Mouse (Mus musculus): Measurements from ENCODE around the gene Cacnb1. TPM values are rescaled to one million over a fixed set of nuclear protein-coding genes. Genes with fewer than 3 reads are reported as not detected.

The Cacnb1 gene
- polyA plus RNA-seq, 1 experiment from 2014 or later = 59.6 TPM

- Histone ChIP-seq H3K9ac (ENCODE audit: low read depth, low read length) (no peak overlapping the region), H3K27ac (ENCODE audit: low read depth, low read length) (no peak overlapping the region), H3K4me1 (ENCODE audit: control insufficient read depth, insufficient read depth, low read depth, low read length) (peaks cover 22% of the 10 kb centered on the region), H3K4me2 (ENCODE audit: low read length) (no peak overlapping the region), H3K4me3 (ENCODE audit: low read length) (no peak overlapping the region), H3K9me3 (ENCODE audit: control insufficient read depth, low read length) (no peaks in the 10 kb centered on the region), H3K36me3 (ENCODE audit: control insufficient read depth, insufficient read depth, low read length) (peaks cover 25% of the 10 kb centered on the region), H3K27me3 (replicated peaks; ENCODE audit: control insufficient read depth, insufficient read depth, low read length) (no peaks in the 10 kb centered on the region)
- no peak for ATAC-seq
- 48% methylated on average over 5 of the region's 5 CpGs for WGBS
Observed at GRCm38 (mm10) chr11:98030701-98031442, 8.0 kb upstream of the Cacnb1 start.

DNA sequence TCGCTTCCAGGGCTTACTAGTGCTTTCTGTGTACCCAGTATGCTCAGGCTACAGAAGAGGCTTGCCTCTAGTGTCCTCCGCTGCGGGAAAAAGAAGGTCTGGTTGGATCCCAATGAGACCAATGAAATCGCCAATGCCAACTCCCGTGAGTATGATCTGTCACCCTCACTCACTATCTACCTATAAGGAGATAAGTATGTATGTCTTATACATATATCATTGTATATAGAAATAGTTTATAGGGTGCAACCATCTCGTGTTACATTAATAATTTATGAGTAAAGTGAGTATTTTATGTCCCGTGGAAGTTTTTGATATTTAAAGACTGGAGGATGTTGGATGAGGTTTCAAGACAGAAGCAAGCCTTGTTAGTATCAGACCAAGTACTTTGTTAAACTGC is 5.0 kb upstream of the Cacnb1 start:
- 19% methylated on average over 7 of the region's 7 CpGs for WGBS
- ATAC-seq = no peak

GRCm38 (mm10) chr11:98027297-98027688 is 4.5 kb upstream of the Cacnb1 start:
- no peak for ATAC-seq
- peak overlapping the region; percentile 90 for H3K4me3 ChIP-seq (ENCODE audit: low read length)
- H3K9ac ChIP-seq (ENCODE audit: low read depth, low read length) = peak overlapping the region; percentile 99
- WGBS = 0% methylated on average over 18 of the region's 18 CpGs
- peak overlapping the region; percentile 96 for H3K4me2 ChIP-seq (ENCODE audit: low read length)
- peaks cover 25% of the 10 kb centered on the region for H3K36me3 ChIP-seq (ENCODE audit: control insufficient read depth, insufficient read depth, low read length)
- H3K27ac ChIP-seq (ENCODE audit: low read depth, low read length) = peak overlapping the region; percentile 83
- H3K27me3 ChIP-seq (replicated peaks; ENCODE audit: control insufficient read depth, insufficient read depth, low read length) = no peaks in the 10 kb centered on the region
- H3K4me1 ChIP-seq (ENCODE audit: control insufficient read depth, insufficient read depth, low read depth, low read length) = peaks cover 23% of the 10 kb centered on the region
- H3K9me3 ChIP-seq (ENCODE audit: control insufficient read depth, low read length) = no peaks in the 10 kb centered on the region

More for the DNA sequence above, 5.0 kb upstream of the Cacnb1 start:
- peaks cover 25% of the 10 kb centered on the region for H3K36me3 ChIP-seq (ENCODE audit: control insufficient read depth, insufficient read depth, low read length)
- no peak overlapping the region for H3K27ac ChIP-seq (ENCODE audit: low read depth, low read length)
- peak overlapping the region; percentile 99 for H3K9ac ChIP-seq (ENCODE audit: low read depth, low read length)
- H3K4me1 ChIP-seq (ENCODE audit: control insufficient read depth, insufficient read depth, low read depth, low read length) = peaks cover 23% of the 10 kb centered on the region
- H3K4me2 ChIP-seq (ENCODE audit: low read length) = peak overlapping the region; percentile 96
- no peaks in the 10 kb centered on the region for H3K27me3 ChIP-seq (replicated peaks; ENCODE audit: control insufficient read depth, insufficient read depth, low read length)
- peak overlapping the region; percentile 90 for H3K4me3 ChIP-seq (ENCODE audit: low read length)
- H3K9me3 ChIP-seq (ENCODE audit: control insufficient read depth, low read length) = no peaks in the 10 kb centered on the region

- peak within 1 kb of the TSS; percentile 90 for H3K4me3 ChIP-seq (ENCODE audit: low read length)
- H3K4me2 ChIP-seq (ENCODE audit: low read length) = peak within 1 kb of the TSS; percentile 96
- peak within 1 kb of the TSS; percentile 83 for H3K27ac ChIP-seq (ENCODE audit: low read depth, low read length)
- H3K9me3 ChIP-seq (ENCODE audit: control insufficient read depth, low read length) = no peaks in the 10 kb centered on the region
- H3K36me3 ChIP-seq (ENCODE audit: control insufficient read depth, insufficient read depth, low read length) = peaks cover 25% of the 10 kb centered on the region
- ATAC-seq = peak; percentile 68
- peaks cover 23% of the 10 kb centered on the region for H3K4me1 ChIP-seq (ENCODE audit: control insufficient read depth, insufficient read depth, low read depth, low read length)
- whole genome bisulfite sequencing = under 1% methylated on average over 54 of the region's 69 CpGs
- peak within 1 kb of the TSS; percentile 99 for H3K9ac ChIP-seq (ENCODE audit: low read depth, low read length)
- no peaks in the 10 kb centered on the region for H3K27me3 ChIP-seq (replicated peaks; ENCODE audit: control insufficient read depth, insufficient read depth, low read length)
Observed at GRCm38 (mm10) chr11:98026570-98027296, 3.9 kb upstream of the Cacnb1 start, which contains the start of gene Rpl19. TSS of gene Rpl19 (plus strand) at chr11:98026710.

GRCm38 (mm10) chr11:98026248-98026569 is 3.4 kb upstream of the Cacnb1 start:
- peak overlapping the region; percentile 83 for H3K27ac ChIP-seq (ENCODE audit: low read depth, low read length)
- WGBS = 5% methylated on average over 15 of the region's 15 CpGs
- H3K4me1 ChIP-seq (ENCODE audit: control insufficient read depth, insufficient read depth, low read depth, low read length) = peaks cover 27% of the 10 kb centered on the region
- peak overlapping the region; percentile 90 for H3K4me3 ChIP-seq (ENCODE audit: low read length)
- H3K27me3 ChIP-seq (replicated peaks; ENCODE audit: control insufficient read depth, insufficient read depth, low read length) = no peaks in the 10 kb centered on the region
- H3K9ac ChIP-seq (ENCODE audit: low read depth, low read length) = peak overlapping the region; percentile 99
- no peak for ATAC-seq
- peak overlapping the region; percentile 96 for H3K4me2 ChIP-seq (ENCODE audit: low read length)
- H3K9me3 ChIP-seq (ENCODE audit: control insufficient read depth, low read length) = no peaks in the 10 kb centered on the region
- H3K36me3 ChIP-seq (ENCODE audit: control insufficient read depth, insufficient read depth, low read length) = peaks cover 25% of the 10 kb centered on the region

DNA sequence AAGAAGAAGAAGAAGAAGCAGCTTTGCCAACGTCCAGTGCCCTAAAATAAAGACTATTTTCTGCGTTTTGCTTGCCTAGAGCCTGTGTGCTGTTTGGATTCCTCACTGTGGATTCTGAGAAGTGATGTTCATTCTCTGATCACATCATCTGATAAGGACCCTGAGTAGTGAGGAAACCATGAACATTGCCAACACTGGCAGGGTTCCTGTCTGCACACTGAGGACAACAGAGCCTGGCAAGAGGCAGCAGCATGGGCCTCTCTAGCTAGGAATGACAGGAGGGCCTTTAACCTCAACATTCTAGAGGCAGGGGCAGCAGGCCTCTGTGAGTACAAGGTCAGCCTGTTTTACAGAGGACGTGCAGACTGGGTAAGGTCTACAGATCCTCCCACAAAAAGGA is 1.7 kb upstream of the Cacnb1 start:
- WGBS = 89% methylated on average over 3 of the region's 3 CpGs
- Histone ChIP-seq H3K27me3 (replicated peaks; ENCODE audit: control insufficient read depth, insufficient read depth, low read length) (no peaks in the 10 kb centered on the region), H3K36me3 (ENCODE audit: control insufficient read depth, insufficient read depth, low read length) (peaks cover 12% of the 10 kb centered on the region; the same call in 1 of the 2 replicates), H3K9me3 (ENCODE audit: control insufficient read depth, low read length) (no peaks in the 10 kb centered on the region), H3K27ac (ENCODE audit: low read depth, low read length) (no peak overlapping the region), H3K4me2 (ENCODE audit: low read length) (no peak overlapping the region), H3K4me3 (ENCODE audit: low read length) (no peak overlapping the region), H3K4me1 (ENCODE audit: control insufficient read depth, insufficient read depth, low read depth, low read length) (peaks cover 44% of the 10 kb centered on the region), H3K9ac (ENCODE audit: low read depth, low read length) (no peak overlapping the region)
- ATAC-seq = no peak

DNA sequence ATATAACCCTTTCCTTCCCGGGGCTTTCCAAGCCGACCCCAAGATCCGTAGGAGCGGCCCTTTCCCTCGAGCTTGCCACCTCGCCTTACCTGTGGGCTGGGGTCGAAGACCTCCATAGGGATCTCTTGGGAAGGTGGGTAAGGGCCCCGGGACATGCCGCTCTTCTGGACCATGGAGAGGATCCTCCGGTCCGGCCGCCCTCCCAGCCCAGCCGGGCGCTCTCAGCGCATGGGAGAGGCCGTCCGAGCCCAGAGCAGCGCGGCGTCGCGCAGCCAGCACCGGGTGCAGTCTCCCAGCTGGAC is 630 bp downstream of the Cacnb1 start:
- peak overlapping the region; percentile 95 for H3K4me3 ChIP-seq (ENCODE audit: low read length)
- H3K27ac ChIP-seq (ENCODE audit: low read depth, low read length) = peak overlapping the region; percentile 95
- H3K4me1 ChIP-seq (ENCODE audit: control insufficient read depth, insufficient read depth, low read depth, low read length) = peaks cover 43% of the 10 kb centered on the region
- peak overlapping the region; percentile 98 for H3K9ac ChIP-seq (ENCODE audit: low read depth, low read length)
- H3K36me3 ChIP-seq (ENCODE audit: control insufficient read depth, insufficient read depth, low read length) = peaks cover 9% of the 10 kb centered on the region; the same call in 1 of the 2 replicates
- 0% methylated on average over 23 of the region's 23 CpGs for WGBS
- H3K4me2 ChIP-seq (ENCODE audit: low read length) = peak overlapping the region; percentile 90
- peak; percentile 31 for ATAC-seq
- no peaks in the 10 kb centered on the region for H3K9me3 ChIP-seq (ENCODE audit: control insufficient read depth, low read length)
- H3K27me3 ChIP-seq (replicated peaks; ENCODE audit: control insufficient read depth, insufficient read depth, low read length) = no peaks in the 10 kb centered on the region

GRCm38 (mm10) chr11:98021565-98022252 is 1.1 kb downstream of the Cacnb1 start:
- H3K4me3 ChIP-seq (ENCODE audit: low read length) = peak overlapping the region; percentile 95
- peak overlapping the region; percentile 98 for H3K9ac ChIP-seq (ENCODE audit: low read depth, low read length)
- WGBS = 2% methylated on average over 28 of the region's 34 CpGs
- H3K4me1 ChIP-seq (ENCODE audit: control insufficient read depth, insufficient read depth, low read depth, low read length) = peaks cover 43% of the 10 kb centered on the region
- peaks cover 14% of the 10 kb centered on the region for H3K36me3 ChIP-seq (ENCODE audit: control insufficient read depth, insufficient read depth, low read length)
- peak overlapping the region; percentile 95 for H3K27ac ChIP-seq (ENCODE audit: low read depth, low read length)
- peak; percentile 13 for ATAC-seq
- H3K9me3 ChIP-seq (ENCODE audit: control insufficient read depth, low read length) = no peaks in the 10 kb centered on the region
- H3K27me3 ChIP-seq (replicated peaks; ENCODE audit: control insufficient read depth, insufficient read depth, low read length) = no peaks in the 10 kb centered on the region
- H3K4me2 ChIP-seq (ENCODE audit: low read length) = peak overlapping the region; percentile 90

DNA sequence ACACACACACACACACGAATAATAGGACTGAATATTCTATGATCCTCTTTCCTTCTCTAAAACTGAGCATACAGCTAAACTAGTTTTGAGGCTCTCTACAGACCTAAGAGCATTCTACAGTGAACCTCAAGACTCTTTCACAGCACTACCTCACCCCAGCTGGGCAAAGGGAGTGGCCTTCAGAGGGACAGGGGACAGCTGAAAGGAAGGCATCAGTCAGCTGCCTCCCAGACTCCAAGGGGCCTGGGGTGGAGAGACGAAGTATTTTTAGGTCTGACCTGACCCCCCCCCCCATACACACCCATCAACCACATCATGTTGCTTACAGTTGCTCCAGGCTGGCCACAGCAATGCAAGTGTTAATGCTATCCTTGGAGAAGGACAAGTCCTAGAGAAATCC is 1.7 kb downstream of the Cacnb1 start:
- H3K9ac ChIP-seq (ENCODE audit: low read depth, low read length) = peak overlapping the region; percentile 98
- WGBS = 31% methylated on average over 2 of the region's 2 CpGs
- peak overlapping the region; percentile 95 for H3K4me3 ChIP-seq (ENCODE audit: low read length)
- no peaks in the 10 kb centered on the region for H3K27me3 ChIP-seq (replicated peaks; ENCODE audit: control insufficient read depth, insufficient read depth, low read length)
- no peaks in the 10 kb centered on the region for H3K9me3 ChIP-seq (ENCODE audit: control insufficient read depth, low read length)
- peak overlapping the region; percentile 90 for H3K4me2 ChIP-seq (ENCODE audit: low read length)
- H3K4me1 ChIP-seq (ENCODE audit: control insufficient read depth, insufficient read depth, low read depth, low read length) = peaks cover 43% of the 10 kb centered on the region
- ATAC-seq = no peak
- peaks cover 19% of the 10 kb centered on the region for H3K36me3 ChIP-seq (ENCODE audit: control insufficient read depth, insufficient read depth, low read length)
- peak overlapping the region; percentile 95 for H3K27ac ChIP-seq (ENCODE audit: low read depth, low read length)

All from hindbrain, embryonic 16.5 days (tissue).